Mouse (Mus musculus): ENCODE data around the gene Fam219a.

GRCm38 (mm10) chr4:41527076-41527475 is 42.3 kb downstream of the Fam219a start:
- TF ChIP-seq CTCF (IDR thresholded peaks at IDR 0.05; ENCODE audit: control insufficient read depth, insufficient read depth, insufficient read length), result no peak
- no peak for TF ChIP-seq MYOG (IDR thresholded peaks at IDR 0.05; ENCODE audit: control insufficient read depth, extremely low read depth, insufficient read length)
- no peak for TF ChIP-seq CEBPB (IDR thresholded peaks at IDR 0.05; ENCODE audit: low read depth)
- TF ChIP-seq MYOD1 (IDR thresholded peaks at IDR 0.05; ENCODE audit: control insufficient read depth, insufficient read length, low read depth), result no peak
- TF ChIP-seq MAX (IDR thresholded peaks at IDR 0.05), result no peak

Data from C2C12 (cell line).